Mouse (Mus musculus): ENCODE data around the gene Fbxl16. TPM values are rescaled to one million over a fixed set of nuclear protein-coding genes. Genes with fewer than 3 reads are reported as not detected.
A peak's percentile ranks its signal among the peaks of the same experiment; 100 is the strongest.

Gene Fbxl16
- total and polyA plus RNA-seq, 3 experiments = not detected

DNA sequence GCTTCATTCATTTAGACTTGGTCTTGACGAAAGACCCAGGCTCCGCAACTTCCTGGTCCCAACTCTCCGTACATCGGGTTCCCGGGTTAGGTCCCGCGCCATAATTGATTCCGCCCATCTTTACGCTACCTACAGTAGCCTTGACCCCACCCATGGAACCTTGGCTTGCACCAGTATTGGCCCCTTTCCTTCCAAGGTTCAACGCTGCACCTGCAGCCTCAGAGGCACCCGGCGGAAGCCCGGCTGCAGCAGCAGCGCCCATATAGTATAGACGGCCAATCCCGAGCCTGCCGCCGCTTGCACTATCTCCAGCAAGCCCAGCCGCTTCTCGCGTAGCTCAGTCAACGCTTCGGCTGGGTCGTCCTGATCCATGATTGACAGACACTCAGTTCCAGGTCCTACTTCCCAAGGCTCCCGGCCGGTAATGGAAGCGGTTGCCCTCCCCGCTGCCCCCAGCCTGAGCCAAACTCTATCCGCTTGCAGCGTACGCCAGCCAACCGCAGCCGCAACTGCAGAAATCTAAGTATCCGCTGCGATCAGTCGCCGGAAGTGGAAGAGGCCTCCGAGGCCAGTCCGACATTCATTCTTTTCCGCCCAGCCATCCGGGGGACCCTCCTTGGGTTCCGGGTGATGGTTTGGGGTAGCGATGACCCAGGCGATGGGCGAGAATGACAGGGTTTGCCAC is 16.9 kb upstream of the Fbxl16 start (continued):
- no peak for TF ChIP-seq PAX5 (IDR thresholded peaks at IDR 0.05; ENCODE audit: low read length)
- TF ChIP-seq JUND (conservative IDR thresholded peaks at IDR 0.05; ENCODE audit: low read depth, low read length) = no peak
- peak; percentile 79 for TF ChIP-seq IRF4 (IDR thresholded peaks at IDR 0.05; ENCODE audit: low read depth, low read length)
- TF ChIP-seq BHLHE40 (IDR thresholded peaks at IDR 0.05; ENCODE audit: low read depth, low read length) = no peak
- TF ChIP-seq CHD1 (IDR thresholded peaks at IDR 0.05; ENCODE audit: low read depth, low read length) = no peak
- peak; percentile 92 for TF ChIP-seq HCFC1 (IDR thresholded peaks at IDR 0.05; ENCODE audit: low read depth, low read length)
- 0 out of 2 replicates have a peak, but pooled peaks have one; percentile 36 for TF ChIP-seq POLR2AphosphoS2 (IDR thresholded peaks at IDR 0.05; ENCODE audit: low read depth, low read length)
- no peak for TF ChIP-seq CTCF (conservative IDR thresholded peaks at IDR 0.05 in 1 of 2, IDR thresholded peaks at IDR 0.05 in 1 of 2; ENCODE audit: low read depth in 2 of 2, low read length in 2 of 2)
- TF ChIP-seq ZNF384 (IDR thresholded peaks at IDR 0.05; ENCODE audit: low read depth, low read length) = no peak

- Histone ChIP-seq H3K4me3 (replicated peaks in 1 of 3; ENCODE audit: low read depth in 2 of 3, low read length in 2 of 3, poor library complexity in 1 of 3) (peak within 1 kb of the TSS; percentile 67 to 83 (median 76)), H3K36me3 (replicated peaks in 1 of 2; ENCODE audit: control insufficient read depth in 1 of 2, insufficient read depth in 1 of 2, low read length in 1 of 2) (peaks cover 17 to 38% of the 10 kb centered on the region in 2 experiments), H3K9ac (ENCODE audit: insufficient read depth, low read depth) (peak within 1 kb of the TSS; percentile 42), H3K27ac (ENCODE audit: insufficient read depth, low read depth) (peak within 1 kb of the TSS; percentile 67), H3K27me3 (replicated peaks) (peaks cover 2% of the 10 kb centered on the region), H3K9me3 (replicated peaks; ENCODE audit: low read length) (no peaks in the 10 kb centered on the region), H3K79me2 (replicated peaks; ENCODE audit: control insufficient read depth, extremely low read depth, insufficient read depth, poor library complexity, severe bottlenecking) (0 out of 2 replicates have a peak, but pooled peaks cover 3% of the 10 kb centered on the region), H3K4me2 (ENCODE audit: insufficient read depth, low read depth, poor library complexity, severe bottlenecking) (peak within 1 kb of the TSS; percentile 71; the same call in 1 of the 2 replicates), H3K4me1 (ENCODE audit: control insufficient read depth in 1 of 2, insufficient read depth in 2 of 2) (peaks cover 14 to 34% of the 10 kb centered on the region in 2 experiments)
- dilution Hi-C loops (cut with MboI; ENCODE audit: extremely low pct_ligation_motif_present, extremely low pct_unique_long_range_greater_than_20kb, low sequenced_read_pairs) = no loop called here
- in situ Hi-C loops (cut with MboI; ENCODE audit: low pct_ligation_motif_present, low pct_unique_long_range_greater_than_20kb, low sequenced_read_pairs) = loop anchor here (10.0 kb wide), 1 partner anchor 58 kb away; the partner anchor contains the start of gene Mslnl
- peak; percentile 76 for DNase-seq (ENCODE audit: extremely low read depth)
- no peak for TF ChIP-seq USF1 (IDR thresholded peaks at IDR 0.05; ENCODE audit: low read depth, low read length)
- TF ChIP-seq SMC3 (IDR thresholded peaks at IDR 0.05; ENCODE audit: low read depth, low read length) = no peak
- no peak for TF ChIP-seq KAT2A (IDR thresholded peaks at IDR 0.05; ENCODE audit: insufficient replicate concordance, low read length)
- no peak for TF ChIP-seq RAD21 (IDR thresholded peaks at IDR 0.05; ENCODE audit: low read depth, low read length)
- no peak for TF ChIP-seq UBTF (IDR thresholded peaks at IDR 0.05; ENCODE audit: low read depth, low read length)
- no peak for TF ChIP-seq MEF2A (IDR thresholded peaks at IDR 0.05; ENCODE audit: borderline replicate concordance, low read depth, low read length)
- TF ChIP-seq POLR2AphosphoS2 (IDR thresholded peaks at IDR 0.05; ENCODE audit: low read depth, low read length) = no peak
- peak; percentile 17; the same call in 1 of the 2 replicates for TF ChIP-seq MAZ (IDR thresholded peaks at IDR 0.05; ENCODE audit: low read depth, low read length)
- TF ChIP-seq IRF4 (IDR thresholded peaks at IDR 0.05; ENCODE audit: low read depth, low read length) = peak; percentile 2; the same call in 1 of the 2 replicates
- TF ChIP-seq RCOR1 (conservative IDR thresholded peaks at IDR 0.05; ENCODE audit: low read depth, low read length) = peak; percentile 76; the same call in 1 of the 2 replicates
- TF ChIP-seq CTCF (conservative IDR thresholded peaks at IDR 0.05 in 1 of 2, IDR thresholded peaks at IDR 0.05 in 1 of 2; ENCODE audit: low read depth in 2 of 2, low read length in 2 of 2) = no peak
- TF ChIP-seq ZNF384 (IDR thresholded peaks at IDR 0.05; ENCODE audit: low read depth, low read length) = no peak
- no peak for TF ChIP-seq TBP (conservative IDR thresholded peaks at IDR 0.05; ENCODE audit: low read depth, low read length)
- TF ChIP-seq MYC (IDR thresholded peaks at IDR 0.05; ENCODE audit: low read depth, low read length) = no peak
- no peak for TF ChIP-seq PAX5 (IDR thresholded peaks at IDR 0.05; ENCODE audit: low read length)
- no peak for TF ChIP-seq GABPA (IDR thresholded peaks at IDR 0.05; ENCODE audit: insufficient replicate concordance, low read depth, low read length)
- peak; percentile 8; the same call in 1 of the 2 replicates for TF ChIP-seq MXI1 (IDR thresholded peaks at IDR 0.05; ENCODE audit: low read depth, low read length)
- no peak for TF ChIP-seq USF2 (conservative IDR thresholded peaks at IDR 0.05; ENCODE audit: low read depth, low read length)
- peak; percentile 22; the same call in 1 of the 2 replicates for TF ChIP-seq TCF12 (IDR thresholded peaks at IDR 0.05; ENCODE audit: low read depth, low read length)
- TF ChIP-seq MAX (IDR thresholded peaks at IDR 0.05; ENCODE audit: low read length) = peak; percentile 40; the same call in 1 of the 2 replicates
- TF ChIP-seq JUND (conservative IDR thresholded peaks at IDR 0.05; ENCODE audit: low read depth, low read length) = no peak
- TF ChIP-seq ZKSCAN1 (IDR thresholded peaks at IDR 0.05; ENCODE audit: borderline replicate concordance, low read depth, low read length) = no peak
- no peak; the same call in 1 of the 2 replicates for TF ChIP-seq ELF1 (IDR thresholded peaks at IDR 0.05; ENCODE audit: low read depth, low read length)
- 0 out of 2 replicates have a peak, but pooled peaks have one; percentile 23 for TF ChIP-seq EP300 (IDR thresholded peaks at IDR 0.05; ENCODE audit: low read length)
- TF ChIP-seq ZMIZ1 (IDR thresholded peaks at IDR 0.05; ENCODE audit: low read depth, low read length) = no peak; the same call in 1 of the 2 replicates
- TF ChIP-seq HCFC1 (IDR thresholded peaks at IDR 0.05; ENCODE audit: low read depth, low read length) = no peak
- TF ChIP-seq NELFE (IDR thresholded peaks at IDR 0.05; ENCODE audit: low read depth, low read length) = no peak
- TF ChIP-seq CHD1 (IDR thresholded peaks at IDR 0.05; ENCODE audit: low read depth, low read length) = 0 out of 2 replicates have a peak, but pooled peaks have one; percentile 51
- TF ChIP-seq JUN (IDR thresholded peaks at IDR 0.05; ENCODE audit: insufficient read depth, low read depth, low read length) = no peak
- TF ChIP-seq E2F4 (IDR thresholded peaks at IDR 0.05; ENCODE audit: insufficient replicate concordance, low read depth, low read length) = peak; percentile 82; the same call in 1 of the 2 replicates
- 0 out of 2 replicates have a peak, but pooled peaks have one; percentile 5 for TF ChIP-seq SIN3A (IDR thresholded peaks at IDR 0.05; ENCODE audit: low read length)
- no peak for TF ChIP-seq ZC3H11A (IDR thresholded peaks at IDR 0.05; ENCODE audit: low read depth, low read length)
Measured at GRCm38 (mm10) chr17:25792615-25793014, 16.3 kb upstream of the Fbxl16 start, which contains the start of gene Fam173a. TSS of gene Fam173a (minus strand) at chr17:25792901.

Data from CH12.LX (cell line).